Mouse (Mus musculus) testis, postnatal 14 days (tissue): ENCODE measurements around the gene Cdadc1.

Experiments used
- DNase-seq: peaks from one replicate; pipeline ENCODE4 v3.0.0; 2021; ENCODE audit warnings: low spot score

Cdadc1 gene

GRCm38 (mm10) chr14:59612920-59613625, 15.3 kb upstream of the Cdadc1 start:
- peak; percentile 67 for DNase-seq

DNA sequence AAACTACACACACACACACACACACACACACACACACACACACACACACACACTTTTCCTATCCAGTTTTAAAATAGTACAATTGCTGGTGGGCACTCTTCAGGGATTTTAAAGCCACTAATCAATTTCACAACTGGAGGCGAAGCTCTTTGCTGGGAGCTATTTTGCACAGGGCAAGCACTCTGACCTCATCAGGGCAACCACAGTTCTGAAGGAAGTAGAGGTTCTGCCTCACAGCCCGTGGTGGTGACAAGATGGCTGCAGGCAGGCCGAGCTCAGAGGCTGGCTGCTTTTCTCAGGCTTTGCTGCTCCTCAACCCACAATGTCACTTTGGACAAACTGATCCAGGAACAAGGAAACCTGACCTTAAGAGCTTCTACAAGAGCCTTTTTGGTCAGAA, 9.3 kb upstream of the Cdadc1 start:
- no peak for DNase-seq

GRCm38 (mm10) chr14:59605671-59606353, 8.1 kb upstream of the Cdadc1 start:
- peak; percentile 19 for DNase-seq

DNA sequence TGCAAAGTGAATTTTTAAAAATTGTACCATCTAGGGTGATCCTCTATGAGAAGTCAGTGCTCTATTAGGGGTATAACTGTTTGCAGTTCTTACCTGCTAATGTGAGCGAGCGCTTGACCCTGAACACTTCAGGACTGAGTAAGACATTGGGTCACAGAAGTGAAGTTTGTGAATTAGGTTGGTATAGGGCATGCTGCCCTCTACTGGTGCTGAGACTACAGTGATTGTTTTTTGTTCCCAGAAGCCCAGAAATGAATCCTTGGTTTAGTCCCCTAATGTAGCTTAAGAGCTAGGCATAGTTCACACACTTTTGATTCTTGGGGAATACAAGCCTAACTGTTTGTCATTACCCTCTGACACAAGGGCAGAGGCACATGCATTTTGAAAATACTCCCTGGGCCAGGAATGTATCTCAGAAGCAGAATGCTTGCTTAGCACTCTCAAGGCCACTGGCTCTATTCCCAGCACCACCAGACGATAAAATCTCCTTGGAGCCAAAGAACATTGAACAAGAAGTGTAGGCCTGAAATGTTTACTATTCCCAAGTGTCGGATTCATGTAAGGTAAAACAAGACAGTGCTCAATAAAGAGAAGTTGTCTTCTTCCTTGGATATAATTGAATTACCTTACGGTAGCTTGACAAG, 6.4 kb upstream of the Cdadc1 start:
- DNase-seq, result peak; percentile 51

DNA sequence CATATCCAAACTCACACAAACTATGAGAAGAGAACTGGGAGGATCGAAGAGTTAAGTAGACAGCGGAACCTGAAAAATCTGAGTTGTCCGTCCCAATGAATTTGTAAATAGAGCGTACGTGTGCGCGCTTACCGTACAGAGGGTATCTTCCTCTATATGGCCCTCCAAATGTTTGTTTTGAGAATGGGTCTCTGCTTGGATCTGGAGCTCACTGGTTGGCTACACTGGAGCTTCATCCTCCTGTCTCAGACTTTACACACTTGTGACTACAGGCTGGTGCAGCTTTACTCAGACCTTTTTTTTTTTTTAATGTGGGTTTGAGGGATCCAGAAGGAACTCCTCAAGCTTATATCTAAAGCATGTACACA, 485 bp upstream of the Cdadc1 start:
- no peak for DNase-seq

DNA sequence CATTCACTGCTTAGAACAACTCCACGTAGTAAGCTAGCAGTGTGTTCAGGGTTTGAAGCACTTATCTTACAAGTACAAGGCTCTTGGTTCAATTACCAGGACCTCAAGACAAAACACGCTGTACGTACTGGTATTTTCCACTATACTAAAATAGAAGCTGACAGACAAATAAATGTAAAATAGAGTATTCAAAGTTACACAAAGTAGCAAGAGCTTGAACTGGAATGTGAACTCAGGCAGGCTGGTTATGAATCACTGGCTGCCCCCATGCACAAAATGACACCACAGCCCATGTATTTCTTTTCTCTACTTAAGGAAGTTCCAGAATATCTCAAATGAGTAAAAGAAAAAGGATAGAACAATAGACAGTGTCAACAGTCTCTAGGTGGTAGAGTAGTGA, 2.8 kb downstream of the Cdadc1 start:
- DNase-seq, result no peak

- no peak for DNase-seq
These were observed 5.2 kb downstream of the Cdadc1 start for GRCm38 (mm10) chr14:59592593-59592992.

DNA sequence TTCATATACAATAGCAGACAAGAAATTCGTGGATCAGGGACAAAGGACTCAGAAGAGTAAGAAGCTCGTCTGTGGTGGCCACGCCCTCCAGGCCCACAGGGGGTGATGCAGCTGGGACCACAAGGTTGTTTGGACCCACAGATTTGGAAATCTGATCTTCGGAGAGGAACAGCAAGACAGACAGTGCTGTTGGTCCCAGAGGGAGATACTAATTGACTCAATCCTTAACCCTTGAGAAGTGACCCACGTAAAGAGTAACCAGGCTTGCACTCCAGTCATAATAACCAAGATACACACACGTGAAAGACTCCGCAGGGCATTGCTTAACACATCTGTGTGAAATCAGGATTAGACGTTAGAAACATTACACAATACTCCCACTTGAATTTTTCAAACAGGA, 5.9 kb downstream of the Cdadc1 start:
- no peak for DNase-seq

DNA sequence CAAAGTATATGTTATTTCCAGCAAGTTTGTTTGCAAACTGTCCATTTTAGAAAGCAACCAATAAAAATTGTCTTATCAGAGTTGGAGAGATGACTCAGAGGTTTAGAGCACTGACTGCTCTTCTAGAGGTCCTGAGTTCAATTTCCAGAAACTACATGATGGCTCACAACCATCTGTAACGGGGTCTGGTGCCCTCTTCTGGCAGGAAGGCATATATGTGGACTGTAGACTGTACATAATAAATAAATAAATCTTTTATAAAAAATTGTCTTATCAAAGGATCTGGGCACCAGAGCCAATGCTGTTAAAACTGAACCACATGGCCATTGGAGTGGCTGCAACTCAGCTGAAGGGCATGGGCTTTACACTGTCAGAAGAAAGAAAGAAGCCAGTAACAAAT, 7.1 kb downstream of the Cdadc1 start:
- no peak for DNase-seq

DNA sequence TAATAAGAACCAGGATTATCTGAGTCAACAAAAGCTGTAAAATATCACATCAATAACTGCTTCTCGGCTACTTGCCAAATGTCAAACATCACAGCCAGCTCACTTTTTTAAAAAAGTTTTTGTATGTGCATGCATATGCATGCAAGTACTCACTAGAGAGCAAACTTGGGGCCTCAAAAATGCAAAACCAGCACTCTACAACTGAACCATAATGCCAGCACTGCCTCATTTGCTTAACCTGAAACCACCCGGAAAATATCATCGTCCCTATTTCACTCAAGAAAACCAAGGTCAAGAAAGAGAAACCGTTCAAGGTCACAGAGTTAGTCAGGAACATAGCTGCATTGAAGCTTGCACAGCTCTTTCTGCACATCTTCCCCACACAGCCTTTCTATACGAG, 21.4 kb downstream of the Cdadc1 start:
- DNase-seq, result no peak

DNA sequence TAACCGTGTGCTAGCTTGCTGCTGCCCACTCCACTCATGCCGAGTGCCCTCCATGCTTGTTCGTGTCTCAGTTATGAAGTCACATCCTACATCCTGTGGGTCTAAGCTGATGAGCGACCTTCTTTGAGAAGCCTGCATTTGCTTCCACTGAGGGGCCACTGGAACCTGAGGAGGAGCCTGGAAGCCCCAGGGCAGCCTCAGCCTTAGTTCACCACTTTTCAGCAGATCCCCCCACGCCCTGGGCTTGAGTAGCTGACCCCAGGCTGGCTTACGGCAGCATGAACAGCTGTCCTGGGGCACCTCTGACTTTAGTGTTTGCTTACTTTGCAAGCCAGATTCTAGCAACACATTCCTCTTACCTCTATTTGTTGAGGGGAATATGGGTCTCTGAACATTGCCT, 31.0 kb downstream of the Cdadc1 start:
- no peak for DNase-seq

DNA sequence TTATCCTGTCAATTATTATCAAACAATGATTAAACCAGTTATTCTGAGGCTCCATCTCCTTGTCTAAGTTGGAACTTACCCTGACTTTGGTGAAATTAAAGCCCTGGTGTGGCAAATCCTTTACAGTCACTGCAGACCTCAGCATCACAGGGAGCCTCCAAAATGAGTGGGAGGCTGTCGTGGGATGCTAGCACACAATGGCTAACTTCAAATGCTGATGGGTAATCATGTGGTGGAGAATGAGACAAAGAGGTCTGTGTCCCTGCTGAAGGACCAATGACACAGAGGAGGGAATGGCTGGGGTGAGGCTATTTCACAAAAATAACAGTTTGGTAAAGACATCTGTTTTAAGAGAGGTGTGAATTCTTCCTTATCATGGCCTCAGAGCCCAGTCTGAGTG, 39.9 kb downstream of the Cdadc1 start:
- DNase-seq, result peak; percentile 44

- no peak for DNase-seq
These were observed 40.7 kb downstream of the Cdadc1 start for GRCm38 (mm10) chr14:59557071-59557470.

DNA sequence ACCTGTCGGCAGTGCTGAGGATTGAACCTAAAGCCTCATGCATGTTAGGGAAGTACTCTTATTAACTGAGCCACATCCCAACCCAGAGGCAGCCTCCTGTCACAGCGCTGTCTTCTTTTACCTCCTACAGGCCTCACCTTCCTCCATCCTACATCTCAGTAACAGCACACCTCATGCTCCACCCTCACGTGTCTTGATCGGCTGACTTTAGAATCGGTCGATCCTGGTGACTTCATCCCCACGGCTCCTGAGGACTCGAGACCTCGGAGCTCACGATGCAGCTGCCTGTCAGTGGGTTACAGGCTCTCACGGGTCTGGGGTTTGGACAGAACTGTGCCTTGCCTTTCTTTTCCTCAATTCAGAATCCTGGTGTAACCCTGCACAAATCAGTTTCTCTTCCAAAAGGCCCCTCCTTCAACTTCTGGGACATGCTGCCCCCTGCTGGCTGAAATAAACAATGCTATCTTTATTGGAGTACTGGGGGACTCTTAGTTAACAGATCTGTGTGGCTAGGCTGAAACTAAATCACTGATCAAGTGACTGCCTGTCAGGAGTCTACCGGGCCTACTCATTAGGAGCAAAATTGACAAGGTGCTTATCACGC, 41.7 kb downstream of the Cdadc1 start:
- DNase-seq, result peak; percentile 51

- DNase-seq, result no peak
These were observed 42.7 kb downstream of the Cdadc1 start for GRCm38 (mm10) chr14:59555018-59555417.

DNA sequence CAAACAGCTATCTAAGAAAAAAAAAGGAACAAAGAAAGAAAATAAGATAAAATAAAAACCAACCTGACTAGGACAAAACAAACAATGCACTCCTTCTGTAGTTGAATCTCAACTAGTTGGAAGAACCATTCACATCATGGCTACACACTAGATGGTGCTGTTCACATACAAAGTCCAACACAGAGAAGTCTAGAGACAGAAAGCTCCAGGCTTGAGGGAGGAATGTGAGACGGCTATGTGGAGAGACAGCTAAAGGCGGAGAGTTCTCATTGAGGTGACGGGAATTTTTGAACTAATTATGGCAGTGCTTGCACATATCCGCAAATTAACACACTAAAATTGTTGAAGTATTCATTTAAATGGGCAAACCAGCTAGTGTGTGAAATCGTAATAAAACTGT, 43.7 kb downstream of the Cdadc1 start:
- DNase-seq, result no peak

- DNase-seq, result no peak
These were observed 45.8 kb downstream of the Cdadc1 start for GRCm38 (mm10) chr14:59551956-59552355.

- peak; percentile 74 for DNase-seq
These were observed 46.9 kb downstream of the Cdadc1 start for GRCm38 (mm10) chr14:59550841-59551240.

DNA sequence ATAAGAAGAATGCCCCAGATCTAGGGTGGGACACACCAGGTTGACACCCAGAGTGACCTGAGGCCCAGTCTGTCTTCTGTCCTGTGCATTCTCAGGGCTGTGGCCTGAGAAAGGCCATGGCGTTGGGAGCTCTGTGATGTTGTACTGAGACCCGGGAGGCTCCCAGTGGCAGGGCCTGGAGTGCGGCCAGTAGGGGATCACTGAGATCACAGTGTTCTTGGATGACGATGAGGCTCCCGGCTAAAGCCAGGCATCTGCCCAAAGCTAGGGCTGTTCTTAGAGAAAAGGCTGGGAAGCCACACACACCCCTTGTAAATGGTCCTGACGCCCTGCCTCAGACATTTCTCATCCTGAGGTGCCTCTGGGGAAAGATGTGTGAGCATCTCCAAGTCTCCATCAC, 48.7 kb downstream of the Cdadc1 start:
- DNase-seq, result peak; percentile 83

DNA sequence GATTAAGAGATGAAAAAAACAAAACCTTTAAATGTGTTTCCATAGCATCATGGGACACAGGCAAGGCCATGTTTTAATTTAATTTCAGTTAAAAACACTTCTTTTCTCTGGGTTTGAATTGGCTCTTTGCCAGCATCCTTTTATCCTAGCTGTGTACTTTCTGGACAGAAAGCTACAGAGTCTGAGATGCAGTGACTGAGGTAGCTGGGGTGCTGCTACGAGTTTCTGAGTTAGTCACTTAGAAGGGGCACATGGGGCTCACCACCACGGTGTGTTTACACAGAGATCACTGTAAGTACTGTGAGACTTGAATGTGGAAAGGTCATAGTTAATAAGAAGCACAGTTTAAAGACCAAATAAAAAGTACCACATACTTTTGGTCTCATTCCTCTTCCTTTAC, 49.2 kb downstream of the Cdadc1 start:
- DNase-seq, result no peak

DNA sequence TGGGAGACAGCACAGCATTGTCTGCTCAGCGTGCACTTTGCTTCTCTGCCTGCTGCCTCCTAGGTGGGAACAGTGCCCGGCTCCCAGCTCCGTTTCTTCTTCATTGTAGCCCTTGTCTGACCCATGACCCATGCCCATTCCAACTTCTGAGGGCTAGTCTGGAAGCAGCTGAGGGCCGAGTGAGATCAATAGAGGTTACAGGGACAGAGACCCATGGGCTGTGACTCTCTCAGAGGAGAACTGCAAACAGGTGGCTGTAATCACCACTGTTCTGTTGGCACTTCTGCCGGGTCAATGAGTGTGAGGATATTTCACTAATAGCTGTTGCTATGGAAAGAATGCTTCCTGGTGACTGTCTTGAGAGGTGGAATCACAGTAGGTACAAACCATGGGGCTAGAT, 50.2 kb downstream of the Cdadc1 start:
- no peak for DNase-seq

DNA sequence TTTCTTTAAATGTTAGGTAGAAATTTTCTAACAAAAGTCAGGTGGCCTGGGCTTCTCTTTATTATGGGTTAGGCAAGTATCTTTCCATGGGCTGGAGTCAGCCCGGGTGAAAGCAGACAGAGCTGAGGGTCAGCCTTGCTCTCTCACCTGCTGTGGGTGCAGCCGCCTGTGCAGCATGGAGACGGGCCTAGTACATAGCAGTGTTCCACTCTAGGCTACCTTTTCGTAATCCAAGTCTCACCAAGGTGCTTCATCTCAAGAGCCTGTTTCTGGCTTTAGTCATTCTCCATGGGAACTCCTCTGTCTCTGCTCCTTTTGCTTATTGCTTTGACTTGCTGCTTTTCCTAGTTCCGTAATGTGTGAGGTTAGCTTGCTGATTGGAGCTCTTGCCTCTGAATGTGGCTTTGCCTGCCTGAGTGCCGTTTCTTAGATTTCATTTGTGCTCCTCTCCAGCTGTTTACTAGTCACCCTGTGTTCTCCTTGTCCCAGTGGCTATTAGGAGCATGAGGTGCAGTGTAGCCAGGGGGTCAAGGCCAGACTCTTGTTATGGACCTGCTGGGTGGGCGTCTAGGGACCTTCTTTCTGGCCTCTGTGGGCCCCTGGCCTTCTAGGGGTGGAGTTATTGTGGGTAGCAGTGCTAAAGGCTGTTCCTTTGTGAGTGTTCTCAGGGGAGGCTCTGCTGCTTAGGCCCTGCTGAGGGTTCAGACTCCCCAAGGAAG, 51.4 kb downstream of the Cdadc1 start:
- peak; percentile 42 for DNase-seq
